Mouse (Mus musculus): ENCODE measurements around the gene Ptges.

- TF ChIP-seq EP300 (IDR thresholded peaks at IDR 0.05; ENCODE audit: low read depth) (no peak), CTCF (IDR thresholded peaks at IDR 0.05; ENCODE audit: low read depth) (no peak)
Observed at GRCm38 (mm10) chr2:30879481-30879880, 50.2 kb downstream of the Ptges start.
